Mouse (Mus musculus) left cerebral cortex, postnatal 14 days (tissue): ENCODE measurements around the gene Lonp2. TPM values are rescaled to one million over a fixed set of nuclear protein-coding genes. Genes with fewer than 3 reads are reported as not detected.

ENCODE experiments used
- DNase-seq, 2 experiments: peaks; one replicate each; pipeline ENCODE4 v3.0.0; 2021 to 2022; ENCODE audit warnings: low spot score in 2 of 2, mixed read lengths in 1 of 2
- intact Hi-C: fragments of 180-260 bp; cut with DNase I; formaldehyde crosslinking; loops from one replicate; pipeline ENCODE4 v1.15.1; 2025
- microRNA-seq, 2 experiments: library from miRNA; unstranded; fragments of <30 nt; microRNA quantifications; one replicate each; pipeline ENCODE4 v1.2.0; 2022
- total RNA-seq, 2 experiments: library from RNA; stranded (reverse); gene quantifications; 2 replicates each; pipeline ENCODE4 v1.2.3; 2021

Gene Lonp2
- total RNA-seq, 2 experiments from 2014 or later = 49.2 to 57.8 TPM

DNA sequence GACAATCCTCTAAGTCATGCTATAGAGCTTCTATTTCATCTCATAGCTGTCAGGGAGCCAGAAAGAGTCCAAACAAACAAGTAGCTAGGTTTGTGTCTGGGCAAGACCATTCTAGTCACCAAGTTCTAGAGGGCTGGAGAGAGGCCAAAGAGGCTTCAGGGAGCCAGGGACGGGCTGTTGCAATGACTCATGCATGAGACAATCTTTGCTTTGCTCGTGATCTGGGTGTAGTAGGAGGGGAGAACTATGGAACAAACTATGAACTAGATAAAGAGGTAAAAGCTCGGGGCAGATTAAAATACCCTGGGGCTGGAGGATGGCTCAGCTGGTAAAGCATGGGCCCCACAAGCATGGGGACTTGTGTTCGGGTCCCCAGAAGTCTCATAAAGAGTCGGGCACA lies 144.7 kb downstream of the Lonp2 start:
- intact Hi-C loops = no loop called here
- DNase-seq = no peak

DNA sequence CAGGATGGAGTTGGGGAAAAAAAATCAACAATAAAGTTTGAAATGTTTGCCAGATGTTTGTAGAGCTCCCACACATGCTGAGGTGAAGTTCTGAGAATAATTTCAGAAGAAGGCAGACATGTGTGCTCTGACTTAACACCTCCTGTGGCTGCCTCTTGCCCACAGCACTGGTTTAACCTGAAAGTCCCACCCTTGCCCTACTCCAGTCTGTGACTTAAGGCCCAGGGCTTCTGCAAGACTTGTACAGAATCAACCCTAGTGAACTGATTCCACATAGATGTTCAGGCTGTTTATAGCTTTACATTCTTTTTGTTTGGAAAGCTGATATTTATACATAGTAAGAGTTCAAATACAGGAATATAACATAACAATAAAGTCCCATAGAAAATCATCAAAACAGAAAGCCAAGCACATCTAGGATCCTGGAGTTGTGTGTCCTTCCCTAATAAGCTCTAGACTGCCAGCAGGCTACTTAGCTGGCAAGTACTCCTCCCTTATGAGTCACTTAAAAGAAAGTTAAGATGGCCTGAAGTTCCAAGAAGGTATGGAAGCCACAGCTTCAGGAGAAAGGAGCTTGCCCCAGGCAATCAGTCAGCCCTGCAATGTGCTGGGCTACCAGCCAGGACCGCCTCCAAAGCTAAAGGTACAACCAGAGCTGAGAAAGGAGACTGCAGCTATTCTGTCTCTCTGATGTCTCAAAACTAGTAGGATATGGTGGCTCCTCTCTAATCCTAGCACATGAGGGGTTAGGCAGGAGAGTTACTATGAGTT lies 146.3 kb downstream of the Lonp2 start:
- DNase-seq = no peak
- intact Hi-C loops = no loop called here

Small RNA genes within 50 kb of the gene (microRNA-seq; reads per million reads assigned to microRNA genes)
- gene Gm44348 = 0 reads per million in 2 experiments

Other genes starting within 250 kb of the Lonp2 start
- under 1 TPM; 0.13 to 0.34 TPM for gene Abcc12, start 43.4 kb upstream of the Lonp2 start, total RNA-seq
- 1 to 10 TPM; 2.5 to 3.8 TPM for gene Gm10638, start 121.7 kb downstream of the Lonp2 start, total RNA-seq
- gene Siah1a, start 121.9 kb downstream of the Lonp2 start, total RNA-seq = 10 to 100 TPM; 30.9 to 32.9 TPM